Mouse (Mus musculus) WW6 (cell line): ENCODE data around the gene Foxp4.
A peak's percentile ranks its signal among the peaks of the same experiment; 100 is the strongest.

ENCODE experiments used
- DNase-seq: peaks from one replicate; pipeline ENCODE4 v3.0.0-alpha.2; 2013; ENCODE audit warnings: low read depth, low spot score

Foxp4 gene

GRCm38 (mm10) chr17:47897956-47898752, 26.3 kb downstream of the Foxp4 start:
- no peak for DNase-seq

- no peak for DNase-seq
These were observed 34.7 kb downstream of the Foxp4 start for GRCm38 (mm10) chr17:47889727-47890126.

GRCm38 (mm10) chr17:47889267-47889666, 35.2 kb downstream of the Foxp4 start:
- DNase-seq: no peak

GRCm38 (mm10) chr17:47888641-47889040, 35.8 kb downstream of the Foxp4 start:
- no peak for DNase-seq

GRCm38 (mm10) chr17:47888155-47888455, 36.3 kb downstream of the Foxp4 start:
- no peak for DNase-seq

GRCm38 (mm10) chr17:47887381-47888154, 36.9 kb downstream of the Foxp4 start:
- peak; percentile 78 for DNase-seq

- no peak for DNase-seq
These were observed 41.3 kb downstream of the Foxp4 start for GRCm38 (mm10) chr17:47883099-47883498.

- DNase-seq: no peak
These were observed 43.1 kb downstream of the Foxp4 start for GRCm38 (mm10) chr17:47881330-47881729.

- DNase-seq: no peak
These were observed 45.2 kb downstream of the Foxp4 start for GRCm38 (mm10) chr17:47879207-47879606.

- DNase-seq: no peak
These were observed 45.9 kb downstream of the Foxp4 start for GRCm38 (mm10) chr17:47878378-47879089.

- no peak for DNase-seq
These were observed 46.6 kb downstream of the Foxp4 start for GRCm38 (mm10) chr17:47877715-47878377.

- DNase-seq: no peak
These were observed 47.4 kb downstream of the Foxp4 start for GRCm38 (mm10) chr17:47876776-47877714.

GRCm38 (mm10) chr17:47873341-47873791, 51.1 kb downstream of the Foxp4 start:
- peak; percentile 59 for DNase-seq

GRCm38 (mm10) chr17:47872311-47873011, 52.0 kb downstream of the Foxp4 start:
- DNase-seq: no peak

GRCm38 (mm10) chr17:47869874-47870273, 54.6 kb downstream of the Foxp4 start:
- no peak for DNase-seq

GRCm38 (mm10) chr17:47866037-47866436, 58.4 kb downstream of the Foxp4 start:
- no peak for DNase-seq

GRCm38 (mm10) chr17:47864496-47864895, 59.9 kb downstream of the Foxp4 start:
- peak; percentile 89 for DNase-seq

- DNase-seq: no peak
These were observed 61.0 kb downstream of the Foxp4 start for GRCm38 (mm10) chr17:47863437-47863836.

GRCm38 (mm10) chr17:47863023-47863422, 61.4 kb downstream of the Foxp4 start:
- DNase-seq: no peak

GRCm38 (mm10) chr17:47855544-47855943, 68.9 kb downstream of the Foxp4 start:
- no peak for DNase-seq
